Mouse (Mus musculus): ENCODE results near the gene Plxna2.

DNA sequence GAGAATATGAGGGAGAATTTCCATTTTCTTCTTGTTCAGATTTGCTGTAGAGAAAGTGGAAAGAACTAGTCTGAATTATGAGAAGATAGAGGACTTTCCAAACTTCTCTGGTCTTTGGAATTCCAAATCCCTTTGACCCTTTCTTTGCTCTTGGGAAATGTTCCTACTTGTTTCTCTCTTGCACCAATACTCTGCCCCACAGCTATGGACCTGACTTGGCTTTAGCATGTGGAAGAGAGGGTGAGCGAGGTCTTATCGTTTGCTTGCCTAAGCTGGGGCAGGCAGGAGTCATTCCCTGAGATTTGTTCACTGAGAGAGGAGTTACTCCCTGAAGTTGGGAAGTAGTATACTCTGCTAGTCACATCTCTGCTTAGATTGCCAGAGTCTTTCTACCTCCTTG, 32.5 kb downstream of the Plxna2 start:
- TF ChIP-seq CTCF (IDR thresholded peaks at IDR 0.05; ENCODE audit: low read depth, low read length) (no peak), POLR2A (IDR thresholded peaks at IDR 0.05; ENCODE audit: borderline replicate concordance, low read depth, low read length) (no peak)
